Mouse (Mus musculus) layer of hippocampus, adult 9-11 months (tissue): ENCODE results near the gene Emcn.

ENCODE experiments used
- DNase-seq: peaks from one replicate; pipeline ENCODE4 v3.0.0; 2022

The Emcn gene

DNA sequence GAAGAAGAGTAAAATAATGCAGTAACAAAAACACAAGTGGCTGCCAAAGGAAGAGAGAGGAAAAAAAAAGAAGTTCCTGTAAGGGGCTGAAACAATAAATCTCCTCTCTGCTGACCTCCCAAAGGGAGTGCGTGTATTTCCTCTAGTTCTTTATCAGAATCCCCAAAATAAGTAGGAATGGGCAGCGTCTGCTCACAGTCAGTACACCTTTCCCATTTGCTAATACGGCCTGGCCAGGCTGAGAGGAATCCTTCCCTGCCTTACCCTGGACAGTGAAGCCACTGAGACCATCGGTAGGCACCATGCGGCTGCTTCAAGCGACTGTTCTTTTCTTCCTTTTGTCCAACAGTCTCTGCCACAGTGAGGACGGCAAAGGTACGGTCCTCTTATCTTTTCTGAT is at the start of gene Emcn:
Emcn (plus strand) TSS at position 130 of the 400 bp plus-strand sequence.
- no peak for DNase-seq

DNA sequence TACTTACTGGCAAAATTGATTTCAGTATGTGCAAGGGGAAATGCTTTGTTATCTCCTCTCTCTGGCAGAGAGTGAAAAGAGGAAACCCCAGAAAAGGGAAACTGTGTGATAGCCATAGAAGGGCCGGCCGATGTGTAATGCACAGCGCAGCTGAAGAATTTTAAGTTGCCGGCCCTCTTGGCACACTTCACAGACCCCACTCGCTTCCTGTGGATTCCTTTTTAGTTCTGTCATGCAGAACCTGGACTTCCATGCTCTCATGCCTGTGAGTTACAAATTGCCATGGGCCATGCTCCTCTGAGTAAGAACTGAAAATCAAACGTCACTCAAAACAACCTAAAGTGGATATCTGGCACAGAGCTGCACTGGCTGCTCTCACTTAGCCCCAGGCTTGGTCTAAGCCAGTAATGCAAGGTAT is 47.7 kb upstream of the Emcn start:
- no peak for DNase-seq

DNA sequence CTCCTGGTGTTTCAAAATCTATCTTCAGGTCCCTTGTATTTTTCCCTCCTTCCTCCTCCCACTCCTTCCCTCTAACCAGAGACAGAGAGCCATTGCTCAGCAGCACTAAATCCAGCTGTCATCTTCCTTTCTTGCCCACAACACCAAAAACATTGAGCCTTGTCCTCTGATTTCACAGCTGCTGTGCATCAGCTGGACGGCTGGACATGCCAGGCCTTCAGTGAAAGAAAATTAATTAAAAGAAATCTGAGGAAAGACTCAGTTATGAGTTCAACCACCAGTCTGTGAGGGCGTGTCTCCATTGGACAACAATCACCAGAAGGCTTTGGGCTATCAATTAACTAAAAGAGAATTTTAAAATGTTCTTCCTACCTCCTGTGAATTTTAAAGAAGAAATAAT is 42.6 kb upstream of the Emcn start:
- no peak for DNase-seq

DNA sequence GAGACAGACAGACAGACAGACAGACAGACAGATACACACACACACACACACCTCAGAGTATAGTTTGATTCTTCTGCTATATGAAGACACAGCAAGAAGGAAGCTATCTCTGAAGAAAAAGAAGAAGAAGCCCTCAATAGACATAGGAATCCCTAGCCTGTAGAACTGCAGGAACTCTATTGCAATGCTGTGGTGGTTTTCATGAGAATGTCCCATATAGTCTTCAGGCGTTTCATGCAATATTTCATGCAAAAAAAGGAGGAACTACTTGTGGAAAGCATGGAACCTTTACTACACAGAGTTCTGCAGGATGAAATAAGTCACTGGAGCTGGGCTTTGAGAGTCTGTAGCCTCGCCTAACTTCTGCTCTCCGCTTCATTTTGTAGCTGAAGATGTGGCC is 40.7 kb upstream of the Emcn start:
- no peak for DNase-seq

DNA sequence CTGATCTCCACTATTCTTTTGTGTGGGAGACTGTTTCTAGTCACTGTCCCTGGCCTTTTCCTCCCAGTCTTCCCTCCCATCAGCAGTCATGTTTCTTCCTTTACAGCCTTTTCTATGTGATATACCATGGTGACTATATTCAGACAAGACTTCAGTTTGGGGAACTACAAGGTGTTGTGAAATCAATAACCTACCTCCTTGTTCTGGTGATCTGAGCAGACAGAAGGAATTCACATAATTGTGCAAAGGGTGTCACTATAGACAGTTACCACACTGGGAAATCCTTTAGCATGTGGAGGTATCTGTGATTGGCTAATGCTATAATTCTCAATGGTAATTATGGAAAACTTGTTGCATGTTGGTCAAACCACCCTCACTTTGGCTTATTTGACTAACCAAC is 39.7 kb upstream of the Emcn start:
- DNase-seq = no peak

DNA sequence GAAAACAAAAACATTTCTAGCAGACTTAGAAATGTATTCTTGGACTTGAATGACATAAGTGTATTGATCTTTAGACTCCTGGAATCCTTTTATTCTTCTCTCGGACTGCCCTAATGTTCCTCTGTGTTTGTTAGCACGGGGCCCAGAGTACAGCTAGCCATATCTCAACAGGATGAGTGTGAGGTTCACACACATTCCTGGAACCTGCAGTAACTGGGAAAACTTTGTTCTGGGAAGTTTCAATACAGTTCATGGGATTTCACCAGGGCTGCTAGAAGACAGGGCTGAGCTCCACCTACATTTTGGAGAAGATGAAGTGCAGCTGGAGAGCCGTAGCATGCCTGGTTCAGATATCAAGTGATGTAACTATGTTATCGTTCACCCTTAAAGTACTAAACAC is 38.1 kb upstream of the Emcn start:
- no peak for DNase-seq

DNA sequence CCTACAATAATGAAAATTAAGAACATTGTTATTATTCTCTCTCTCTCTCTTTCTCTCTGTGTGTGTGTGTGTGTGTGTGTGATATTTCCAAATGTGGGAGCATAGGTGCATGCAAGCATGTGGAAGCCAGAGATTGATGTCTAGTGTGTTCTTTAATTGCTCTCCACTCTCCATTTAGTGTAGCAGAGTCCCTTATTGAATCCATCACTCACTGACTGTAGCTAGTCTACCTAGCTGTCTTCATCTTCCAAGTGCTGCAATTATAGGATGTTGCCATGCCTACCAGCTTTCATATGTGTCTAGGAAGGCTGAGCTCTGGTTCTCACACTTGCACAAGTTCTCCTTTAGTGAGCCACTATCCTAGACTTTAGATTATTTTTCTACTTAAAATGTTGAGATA is 30.9 kb upstream of the Emcn start:
- DNase-seq = no peak

DNA sequence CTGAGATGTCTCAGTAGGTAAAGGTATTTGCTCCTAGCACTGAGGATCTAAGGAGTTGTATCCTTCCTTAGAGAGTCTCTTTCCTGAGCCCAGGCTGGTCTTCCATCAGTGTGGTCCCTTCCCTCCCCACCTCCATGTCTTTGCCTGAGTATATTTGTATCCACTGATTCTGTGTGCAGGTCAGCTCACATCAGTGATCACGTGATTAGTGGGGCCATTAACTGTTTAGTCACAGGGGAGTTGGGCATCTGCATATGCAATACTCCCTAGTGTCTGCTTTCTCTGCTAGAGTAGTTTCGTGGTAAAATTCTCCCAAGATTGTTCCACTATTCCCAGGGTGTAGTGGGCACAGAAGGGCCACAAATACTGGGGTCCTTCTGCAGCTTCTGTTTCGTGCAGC is 28.3 kb upstream of the Emcn start:
- DNase-seq = no peak

DNA sequence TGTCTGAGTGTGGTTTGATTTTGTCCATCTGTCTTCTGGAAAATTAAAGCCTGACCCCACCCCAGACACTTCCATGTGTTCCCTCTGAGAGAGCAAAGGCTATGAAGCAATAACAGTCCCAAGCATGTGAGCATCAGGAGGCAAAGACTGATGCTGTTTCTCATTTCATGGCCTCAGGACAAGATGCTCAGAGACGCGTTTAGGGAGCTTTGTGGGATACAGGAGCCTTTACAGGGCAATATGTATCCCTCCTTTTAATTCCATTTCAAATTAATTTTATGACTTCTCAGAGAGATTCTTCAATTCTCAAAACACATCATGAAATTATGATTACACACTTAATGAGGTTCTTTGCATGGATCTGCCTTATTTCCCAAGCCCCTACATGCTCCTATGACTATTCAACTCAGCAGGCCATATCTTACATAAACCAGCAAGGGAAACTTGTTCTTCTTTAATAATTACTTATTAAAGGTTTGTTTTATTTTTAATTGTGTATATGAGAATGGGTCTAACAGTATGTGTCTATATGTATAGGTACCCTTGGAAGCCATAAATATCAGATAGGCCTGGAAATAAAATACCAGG is 27.0 kb upstream of the Emcn start:
- DNase-seq = no peak

DNA sequence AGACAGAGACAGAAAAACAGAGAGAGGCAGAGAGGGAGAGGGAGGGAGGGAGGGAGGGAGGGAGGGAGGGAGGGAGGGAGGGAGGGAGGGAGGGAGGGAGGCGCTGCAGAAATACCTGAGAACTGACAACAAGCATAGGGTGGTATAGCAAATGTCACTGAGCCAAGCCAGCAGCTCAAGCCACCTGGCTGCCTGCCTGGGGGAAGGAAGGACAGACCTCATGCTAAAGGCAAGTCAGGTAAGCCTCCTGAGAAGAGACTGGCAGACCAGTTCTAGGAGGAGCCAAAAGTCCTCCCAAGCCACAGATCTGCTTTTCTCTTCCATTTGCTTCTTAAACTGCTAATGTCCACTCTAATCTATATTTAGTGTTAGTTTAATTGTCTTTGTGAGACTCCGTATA is 22.5 kb upstream of the Emcn start:
- no peak for DNase-seq

DNA sequence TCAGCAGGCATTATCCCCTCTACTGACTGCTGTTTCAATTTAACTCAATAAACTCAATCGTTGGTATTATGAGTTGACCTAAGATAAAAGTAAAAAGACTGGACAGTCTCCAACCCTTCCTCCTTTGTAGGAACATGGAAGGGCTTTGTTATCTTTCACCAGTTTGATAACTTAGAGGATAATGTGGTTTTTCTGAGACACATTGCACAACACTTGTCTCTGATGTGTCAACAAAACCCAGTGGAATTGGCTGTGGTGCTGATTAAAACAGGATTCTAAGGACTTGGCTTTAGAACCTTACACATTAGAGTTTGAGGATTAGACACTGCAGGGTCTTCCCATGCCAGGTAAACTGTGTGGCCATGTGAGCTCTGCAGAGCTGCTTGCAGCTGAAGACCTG is 20.9 kb upstream of the Emcn start:
- no peak for DNase-seq

DNA sequence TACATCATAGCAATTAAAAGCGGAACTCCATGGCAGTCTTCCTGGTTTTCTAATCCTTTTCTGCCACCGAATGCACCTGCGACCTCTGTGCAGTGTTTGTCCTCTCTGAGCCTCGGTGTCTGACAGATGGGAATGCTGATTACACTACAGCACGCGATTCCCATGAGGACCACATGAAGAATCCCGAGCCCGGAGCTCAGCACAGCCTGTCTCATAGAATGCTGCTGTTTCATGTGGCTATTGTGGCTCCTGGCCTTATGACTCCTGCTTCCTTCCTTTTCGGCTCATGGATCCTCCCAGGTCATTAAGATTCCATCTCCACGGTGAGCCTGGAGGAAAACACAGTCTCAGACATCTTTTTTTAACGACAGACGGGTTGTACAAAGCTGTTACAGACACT is 18.6 kb upstream of the Emcn start:
- DNase-seq = no peak

DNA sequence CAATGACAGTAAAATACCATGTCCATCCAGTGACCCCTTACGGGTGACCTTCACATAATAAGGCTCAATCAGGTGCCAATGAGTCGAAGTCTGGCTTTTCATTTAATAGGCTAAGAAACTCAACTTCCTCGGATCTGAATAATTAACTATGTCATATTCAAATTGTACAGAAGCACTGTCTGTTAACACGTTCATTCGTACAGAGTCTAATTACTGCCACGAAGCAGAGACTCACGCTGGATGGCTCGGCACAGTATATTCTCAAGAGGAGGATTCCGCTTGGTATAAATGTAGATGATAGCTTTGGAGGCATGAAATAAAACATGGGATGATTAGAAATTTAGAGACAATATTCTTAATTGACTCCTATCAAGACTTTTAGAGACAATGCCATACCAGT is 11.0 kb upstream of the Emcn start:
- DNase-seq = no peak

DNA sequence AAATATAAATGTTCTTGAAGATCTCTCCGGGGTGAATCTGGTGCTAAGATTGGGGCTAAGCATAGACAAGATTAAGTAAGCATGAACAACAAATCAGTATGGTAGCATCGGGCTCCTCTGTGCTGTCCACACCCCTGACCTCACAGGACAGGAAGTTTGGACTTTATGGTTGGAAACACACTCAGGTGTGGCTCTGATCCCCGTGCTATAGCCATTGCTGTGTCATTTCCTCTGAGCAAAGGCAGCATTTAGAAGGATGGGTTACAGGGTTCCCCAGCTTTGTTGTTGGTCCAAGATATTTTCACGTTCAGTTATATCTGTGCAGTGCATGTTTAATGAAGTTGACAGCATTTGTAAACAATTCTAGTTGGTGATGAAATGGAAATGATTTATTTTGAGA is 9.9 kb upstream of the Emcn start:
- DNase-seq = no peak

DNA sequence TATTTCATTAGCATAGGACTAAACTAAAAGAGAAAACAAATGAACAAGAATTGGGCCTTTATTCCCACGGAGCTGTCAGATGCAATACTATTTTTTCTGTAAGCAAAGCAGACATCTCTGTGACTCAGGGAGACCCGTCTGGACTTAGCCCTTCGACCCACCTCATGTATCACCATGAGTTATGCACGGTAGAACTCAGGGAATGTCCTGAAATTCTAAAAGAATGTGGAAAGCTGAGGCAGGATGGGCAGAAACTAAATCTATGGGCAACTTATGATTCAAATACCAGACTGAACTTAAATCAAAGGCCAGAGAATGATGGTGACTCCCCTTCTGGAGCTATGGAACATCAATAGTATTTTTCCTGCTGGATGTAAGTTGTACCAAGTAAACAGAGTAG is 8.3 kb upstream of the Emcn start:
- no peak for DNase-seq

DNA sequence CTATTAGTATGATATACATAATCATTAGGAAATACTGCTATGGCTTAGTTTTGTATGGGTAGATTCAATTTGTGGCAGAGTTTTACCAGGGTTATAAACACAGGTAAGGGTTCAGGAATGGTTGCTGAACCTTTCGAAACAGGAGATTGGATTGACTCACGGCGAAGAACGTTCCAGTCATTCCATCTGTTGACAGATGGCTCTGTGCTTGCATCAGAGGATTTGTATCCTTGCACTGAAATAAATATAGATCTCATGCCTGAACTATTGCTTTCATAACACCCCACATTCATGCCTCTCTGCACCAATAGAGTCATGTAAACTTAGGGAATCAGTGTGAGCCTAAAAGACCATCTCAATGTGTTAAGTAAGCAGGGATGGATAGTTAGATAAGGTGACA is 4.9 kb upstream of the Emcn start:
- peak; percentile 34 for DNase-seq

DNA sequence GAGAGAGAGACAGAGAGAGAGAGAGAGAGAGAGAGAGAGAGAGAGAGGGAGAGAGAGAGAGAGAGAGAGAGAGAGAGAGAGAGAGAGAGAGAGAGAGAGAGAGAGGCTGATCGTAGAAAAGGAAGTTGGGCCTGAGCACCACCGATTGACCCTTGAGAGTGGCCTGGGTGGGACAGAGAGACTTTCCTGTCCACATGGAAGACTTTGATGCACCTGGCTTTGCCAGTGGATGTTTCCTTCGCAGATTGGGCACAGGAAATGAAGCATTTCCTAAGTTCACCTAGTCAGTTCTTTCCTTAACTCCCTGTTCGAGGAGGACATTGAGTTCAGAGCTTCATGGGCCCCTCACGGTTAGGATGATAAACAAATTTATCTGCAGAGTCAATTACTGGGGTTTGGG is 2.6 kb downstream of the Emcn start:
- DNase-seq = no peak

DNA sequence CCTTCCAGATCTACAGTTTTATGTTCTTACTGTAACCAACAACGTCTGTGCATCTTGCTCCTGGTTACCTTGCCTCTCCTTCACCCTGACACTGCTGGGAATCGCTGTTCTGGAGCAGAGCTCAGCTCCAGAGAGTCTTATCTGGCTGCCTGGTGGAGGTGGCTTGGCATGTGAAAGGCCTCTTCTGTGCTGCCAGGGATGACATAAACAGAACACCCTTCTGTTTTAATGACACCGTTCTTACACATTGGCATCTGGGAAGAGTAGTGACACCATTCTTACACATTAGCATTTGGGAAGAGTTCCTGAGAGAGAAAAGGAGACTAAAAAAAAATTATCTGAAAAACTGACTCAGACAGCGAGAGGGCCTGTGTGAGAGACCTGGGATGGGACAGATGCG is 11.0 kb downstream of the Emcn start:
- peak; percentile 17 for DNase-seq

DNA sequence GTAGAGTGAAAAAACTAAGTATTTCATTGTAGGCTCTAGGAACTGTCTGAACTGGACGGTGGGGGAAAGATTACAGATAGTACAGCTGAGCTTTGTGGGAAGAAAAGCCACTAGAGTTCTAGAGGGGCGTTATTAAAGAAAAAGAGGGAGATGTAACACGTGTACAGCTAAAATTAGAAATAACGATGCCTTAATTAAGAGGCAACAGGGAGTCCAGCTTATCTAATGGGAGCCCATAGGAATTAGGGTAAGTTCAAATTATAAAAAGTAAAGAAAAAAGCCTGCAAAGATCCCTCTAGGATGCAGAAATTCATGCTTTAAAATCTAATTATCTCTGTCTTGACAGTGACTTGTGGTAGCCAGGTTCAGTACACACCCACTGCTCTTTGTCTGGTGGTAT is 15.8 kb downstream of the Emcn start:
- no peak for DNase-seq

DNA sequence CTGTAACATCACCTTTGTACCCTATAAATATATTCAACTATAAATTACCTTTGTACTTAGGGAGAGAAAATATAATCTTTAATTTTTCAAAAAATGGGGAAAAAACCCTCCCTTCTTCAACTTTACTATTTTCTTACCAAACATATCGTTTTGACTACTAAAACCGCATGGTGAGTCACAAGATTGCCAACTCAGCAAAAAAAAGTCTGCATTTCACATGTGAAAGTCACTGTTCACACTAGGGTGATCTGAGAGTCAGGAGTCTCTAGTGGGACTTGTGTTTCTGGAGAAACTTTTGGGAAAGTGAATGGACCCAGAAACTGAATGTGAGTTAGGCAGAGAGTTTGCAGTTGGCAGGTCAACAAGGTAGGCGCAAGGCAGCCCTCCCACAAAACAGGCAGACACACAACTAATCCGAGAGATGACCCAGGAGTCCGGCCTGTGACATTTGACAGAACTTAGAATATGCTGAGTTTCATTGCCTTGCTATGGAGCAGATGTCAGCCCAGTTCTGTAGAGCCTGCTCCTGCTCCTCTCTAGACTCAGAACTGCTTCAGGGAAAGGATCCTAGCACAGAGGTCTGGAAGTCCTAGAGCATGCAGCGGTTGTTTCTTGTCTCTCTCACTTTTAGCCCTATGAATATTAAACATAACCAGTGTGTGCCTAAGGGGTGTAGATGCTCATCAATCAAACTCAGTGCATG is 26.4 kb downstream of the Emcn start:
- DNase-seq = no peak

DNA sequence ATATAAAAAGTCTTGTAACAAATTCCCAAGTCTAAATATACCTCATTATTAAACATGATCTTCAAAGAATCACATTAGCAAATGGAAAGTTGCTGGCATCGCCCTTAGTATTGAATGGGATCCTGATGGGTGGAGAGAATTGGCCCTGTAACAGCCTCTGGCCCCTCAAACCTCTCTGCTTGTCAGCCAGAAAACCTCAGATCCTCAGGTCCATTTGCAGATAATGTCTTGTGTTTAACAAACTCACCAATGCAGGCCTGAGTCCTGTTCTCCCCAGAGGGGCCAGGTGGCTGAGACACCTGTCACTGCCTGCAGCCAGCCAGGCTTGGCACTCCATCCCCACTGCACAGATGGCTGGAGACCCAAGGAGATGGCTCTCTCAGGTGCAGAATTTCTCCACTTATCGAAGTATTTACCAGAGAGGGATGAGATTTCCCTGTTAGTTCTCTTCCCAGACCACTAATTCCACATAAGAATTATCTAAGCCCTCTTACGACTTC is 27.0 kb downstream of the Emcn start:
- peak; percentile 35 for DNase-seq

DNA sequence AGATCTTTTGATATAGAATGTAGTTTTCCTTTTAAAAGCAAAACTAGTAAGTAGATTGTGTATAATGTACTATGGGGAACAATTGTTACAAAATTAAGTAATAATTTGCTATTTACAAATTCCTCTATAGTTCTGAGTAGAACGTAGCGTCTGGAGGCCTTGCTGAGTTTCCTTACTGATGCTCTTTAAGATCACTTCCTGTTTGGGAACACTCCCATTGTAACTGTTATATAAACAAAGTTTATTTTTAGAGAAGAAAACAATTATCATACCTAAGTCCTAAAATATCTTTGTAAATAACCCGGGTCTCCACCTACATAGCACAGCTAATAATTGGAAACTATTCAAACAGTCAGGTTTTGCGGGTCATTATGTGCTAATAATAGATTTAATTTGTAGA is 32.0 kb downstream of the Emcn start:
- no peak for DNase-seq

DNA sequence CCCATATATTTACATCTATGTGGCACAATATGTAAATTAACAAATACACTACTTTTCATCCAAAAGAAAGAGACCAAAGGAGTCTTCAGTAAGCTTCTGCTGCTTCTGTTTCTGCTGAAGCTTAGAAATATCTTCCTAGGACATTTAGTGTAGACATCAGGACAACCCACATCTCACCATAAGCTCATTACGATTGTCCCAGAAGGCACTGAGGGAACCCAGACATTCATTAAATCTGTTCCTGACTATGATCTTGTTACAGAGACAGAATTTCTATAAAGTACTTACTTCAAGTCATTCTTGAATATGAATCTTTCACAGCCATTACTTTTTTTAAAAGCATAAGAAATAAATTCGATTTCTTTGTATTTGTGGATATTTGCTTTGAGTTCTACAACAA is 41.4 kb downstream of the Emcn start:
- DNase-seq = peak; percentile 67

DNA sequence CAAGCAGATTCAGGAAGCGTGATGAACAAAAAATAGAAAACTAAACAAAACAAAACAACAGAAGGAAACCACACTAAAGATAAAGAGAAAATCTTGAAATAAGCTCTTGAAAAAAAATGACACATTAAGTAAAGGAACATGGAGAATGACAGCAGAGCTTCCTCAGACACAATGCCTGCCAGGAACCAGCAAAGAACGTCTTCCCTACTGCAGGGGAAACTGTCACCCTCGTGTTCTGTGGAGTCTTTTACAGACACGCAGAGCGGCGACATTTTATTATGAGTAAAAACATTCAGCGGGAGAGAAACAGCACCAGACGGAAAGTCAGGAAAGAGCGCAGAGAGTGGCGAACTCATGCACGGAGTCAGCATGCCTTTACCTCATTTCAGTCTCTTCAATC is 54.7 kb downstream of the Emcn start:
- no peak for DNase-seq

DNA sequence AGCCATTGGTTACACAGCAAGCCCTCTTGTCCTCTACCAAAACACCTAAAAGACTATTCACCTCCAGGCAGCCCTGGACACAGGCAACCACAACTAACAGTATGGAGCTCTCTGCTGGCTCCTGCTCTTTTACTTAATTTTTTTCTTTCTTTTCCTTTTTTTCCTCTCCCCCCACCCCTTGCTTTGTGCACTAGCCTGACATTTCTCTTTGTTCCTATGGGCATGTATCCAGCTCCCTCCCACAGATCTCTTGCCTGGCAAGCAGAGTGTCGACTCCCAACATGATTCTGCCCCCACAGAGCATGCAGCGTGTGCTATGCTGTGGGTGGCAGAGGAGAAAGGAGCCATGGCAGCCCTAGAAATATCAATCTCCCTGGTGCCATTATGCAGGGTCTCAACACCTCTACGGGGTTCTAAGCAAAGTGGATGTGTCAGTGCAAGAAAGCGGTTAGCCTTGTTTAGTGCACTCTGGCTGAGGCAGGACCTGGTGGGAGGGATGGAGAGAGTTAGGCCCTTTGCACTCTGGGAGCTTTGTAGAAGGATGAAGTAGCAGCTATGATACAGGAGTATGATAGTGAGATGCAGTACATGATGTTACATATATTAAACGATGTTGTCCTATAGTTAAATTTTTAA is 74.7 kb downstream of the Emcn start:
- peak; percentile 90 for DNase-seq
